Mouse (Mus musculus) lung, postnatal 14 days (tissue): Measurements from ENCODE around the gene Fbxw10.

ENCODE experiments used
- DNase-seq: peaks from one replicate; pipeline ENCODE4 v3.0.0; 2021

Fbxw10 gene

GRCm38 (mm10) chr11:62846961-62847654, at the start of gene Fbxw10:
Gene Fbxw10 (plus strand): TSS chr11:62847069.
- no peak for DNase-seq

- DNase-seq: no peak
Observed at GRCm38 (mm10) chr11:62804119-62804518, 42.8 kb upstream of the Fbxw10 start.

GRCm38 (mm10) chr11:62807965-62808364, 38.9 kb upstream of the Fbxw10 start:
- DNase-seq: no peak

- peak; percentile 49 for DNase-seq
Observed at GRCm38 (mm10) chr11:62809201-62809600, 37.7 kb upstream of the Fbxw10 start.

GRCm38 (mm10) chr11:62812268-62812667, 34.6 kb upstream of the Fbxw10 start:
- DNase-seq: no peak

GRCm38 (mm10) chr11:62813497-62813896, 33.4 kb upstream of the Fbxw10 start:
- no peak for DNase-seq

GRCm38 (mm10) chr11:62813970-62814624, 32.8 kb upstream of the Fbxw10 start:
- DNase-seq: peak; percentile 50

- DNase-seq: no peak
Observed at GRCm38 (mm10) chr11:62814625-62815024, 32.2 kb upstream of the Fbxw10 start.

- no peak for DNase-seq
Observed at GRCm38 (mm10) chr11:62815438-62815837, 31.4 kb upstream of the Fbxw10 start.

GRCm38 (mm10) chr11:62816591-62816990, 30.3 kb upstream of the Fbxw10 start:
- DNase-seq: no peak

- no peak for DNase-seq
Observed at GRCm38 (mm10) chr11:62819059-62819686, 27.7 kb upstream of the Fbxw10 start.

- peak; percentile 76 for DNase-seq
Observed at GRCm38 (mm10) chr11:62820059-62820541, 26.8 kb upstream of the Fbxw10 start, which contains the start of gene Trim16. Gene Trim16 (plus strand): TSS chr11:62820231.

GRCm38 (mm10) chr11:62820661-62821437, 26.0 kb upstream of the Fbxw10 start:
- DNase-seq: peak; percentile 27

- peak; percentile 50 for DNase-seq
Observed at GRCm38 (mm10) chr11:62821893-62822292, 25.0 kb upstream of the Fbxw10 start.

- DNase-seq: no peak
Observed at GRCm38 (mm10) chr11:62824211-62824610, 22.7 kb upstream of the Fbxw10 start.

GRCm38 (mm10) chr11:62825222-62826105, 21.4 kb upstream of the Fbxw10 start:
- DNase-seq: no peak

- DNase-seq: no peak
Observed at GRCm38 (mm10) chr11:62826106-62826733, 20.6 kb upstream of the Fbxw10 start.

- DNase-seq: no peak
Observed at GRCm38 (mm10) chr11:62827135-62827534, 19.7 kb upstream of the Fbxw10 start.

- no peak for DNase-seq
Observed at GRCm38 (mm10) chr11:62827911-62828310, 19.0 kb upstream of the Fbxw10 start.

- DNase-seq: no peak
Observed at GRCm38 (mm10) chr11:62830387-62830786, 16.5 kb upstream of the Fbxw10 start.

- DNase-seq: no peak
Observed at GRCm38 (mm10) chr11:62831906-62832305, 15.0 kb upstream of the Fbxw10 start.
